Mouse (Mus musculus): ENCODE data around the gene Troap.
A peak's percentile ranks its signal among the peaks of the same experiment; 100 is the strongest.

DNA sequence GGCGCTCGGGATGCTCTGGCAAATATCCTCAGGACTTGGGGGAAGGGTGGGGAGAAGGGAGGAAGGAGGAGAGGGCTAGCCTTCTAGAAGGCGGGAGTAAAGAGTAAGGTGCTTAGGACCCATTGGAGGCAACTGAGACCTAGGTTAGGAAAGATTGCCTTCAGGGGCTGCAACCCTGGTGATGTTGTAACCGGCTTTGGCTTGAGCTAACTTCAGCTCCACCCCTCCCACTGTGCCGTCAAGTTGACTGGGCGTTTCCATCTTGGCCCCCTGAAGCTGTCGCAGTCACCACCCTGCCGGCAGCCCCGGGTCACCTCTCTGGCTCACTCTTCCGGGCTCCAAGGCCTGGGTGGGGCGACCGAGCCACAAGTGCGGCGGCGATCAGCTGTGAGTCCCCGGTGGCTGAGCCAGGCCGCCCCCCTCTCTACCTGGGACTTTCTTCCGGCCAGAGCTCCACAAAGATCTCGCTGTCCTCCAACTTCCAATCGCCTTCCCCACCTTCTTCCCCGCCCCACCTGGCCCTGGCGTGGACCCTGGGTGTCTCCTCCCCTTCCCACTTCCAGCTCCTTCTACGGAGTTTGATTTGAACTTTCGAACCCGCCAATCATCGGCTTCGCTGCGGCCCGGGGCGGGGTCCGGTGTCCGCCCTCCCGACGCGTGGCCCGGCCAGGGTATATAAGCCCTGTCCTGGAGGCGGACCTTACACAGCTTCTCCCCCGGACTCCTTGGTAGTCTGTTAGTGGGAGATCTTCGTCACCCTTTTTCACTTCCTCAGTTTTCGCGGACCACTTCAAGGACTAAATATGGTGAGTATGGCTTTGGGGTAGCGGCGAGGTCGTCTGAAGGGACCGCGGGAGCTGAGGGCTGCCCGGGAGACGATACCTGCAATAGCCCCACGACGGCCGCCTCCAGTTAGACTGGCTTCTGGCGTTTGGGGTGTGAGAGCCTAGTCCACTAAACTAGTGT, 44.5 kb upstream of the Troap start, which contains the start of gene Tuba1c:
- TF ChIP-seq POLR2A (IDR thresholded peaks at IDR 0.05; ENCODE audit: control insufficient read depth, low read depth, low read length) (peak; percentile 71), CTCF (IDR thresholded peaks at IDR 0.05; ENCODE audit: control insufficient read depth, insufficient read depth, insufficient replicate concordance, low read depth, low read length) (no peak)

All from testis, adult 2 months (tissue).